Mouse (Mus musculus): ENCODE measurements around the gene Adgrf3. TPM values are rescaled to one million over a fixed set of nuclear protein-coding genes. Genes with fewer than 3 reads are reported as not detected.

Gene Adgrf3
- 0.19 and 0.23 TPM in 2 replicates for polyA plus RNA-seq (2012; rRNA removed)

GRCm38 (mm10) chr5:30205493-30205892 is at the start of gene Adgrf3:
Gene Adgrf3, minus strand, starts transcription at chr5:30205722.

GRCm38 (mm10) chr5:30232271-30232971 is 26.9 kb upstream of the Adgrf3 start, which contains the start of gene Selenoi:
Gene Selenoi, plus strand, starts transcription at chr5:30232581.

GRCm38 (mm10) chr5:30154474-30155394 is 50.8 kb downstream of the Adgrf3 start, which contains the start of the genes Hadha and Hadhb:
Gene Hadha, minus strand, starts transcription at chr5:30155162.
Gene Hadhb, plus strand, starts transcription at chr5:30155248.

Other genes with a start within 250 kb of the Adgrf3 start
- gene Il6, start 192.6 kb downstream of the Adgrf3 start, polyA plus RNA-seq (2012; rRNA removed): not detected in 2 replicates
- gene Tyms, start 132.1 kb downstream of the Adgrf3 start, polyA plus RNA-seq (2012; rRNA removed): 39.7 and 63.0 TPM in 2 replicates
- gene Garem2, start 100.6 kb downstream of the Adgrf3 start, polyA plus RNA-seq (2012; rRNA removed): 0.12 and 0.14 TPM in 2 replicates
- gene 3110082J24Rik, start 99.6 kb downstream of the Adgrf3 start, polyA plus RNA-seq (2012; rRNA removed): not detected in 2 replicates
- 60.8 and 65.7 TPM in 2 replicates for gene Hadha, start 50.6 kb downstream of the Adgrf3 start, polyA plus RNA-seq (2012; rRNA removed)
- gene Hadhb, start 50.5 kb downstream of the Adgrf3 start, polyA plus RNA-seq (2012; rRNA removed): 103 and 104 TPM in 2 replicates
- gene Selenoi, start 26.9 kb upstream of the Adgrf3 start, polyA plus RNA-seq (2012; rRNA removed): 42.4 and 55.3 TPM in 2 replicates
- gene Drc1, start 75.7 kb upstream of the Adgrf3 start, polyA plus RNA-seq (2012; rRNA removed): 0.22 and 0.28 TPM in 2 replicates

Data from colon, adult 2 months (tissue).